Mouse (Mus musculus): Measurements from ENCODE around the gene Antxrl.

The Antxrl gene

GRCm38 (mm10) chr14:34052516-34052915, at the start of gene Antxrl:
Gene Antxrl, plus strand, starts transcription at chr14:34052707.
- Histone ChIP-seq H3K36me3 (ENCODE audit: control insufficient read depth, insufficient read depth, low read length, poor library complexity, severe bottlenecking) (no peaks in the 10 kb centered on the region), H3K27me3 (ENCODE audit: control insufficient read depth, insufficient read depth, low read length, poor library complexity, severe bottlenecking) (no peaks in the 10 kb centered on the region)
- DNase-seq (ENCODE audit: low read depth, low spot score): no peak

- Histone ChIP-seq H3K27me3 (ENCODE audit: control insufficient read depth, insufficient read depth, low read length, poor library complexity, severe bottlenecking) (no peaks in the 10 kb centered on the region), H3K36me3 (ENCODE audit: control insufficient read depth, insufficient read depth, low read length, poor library complexity, severe bottlenecking) (no peaks in the 10 kb centered on the region)
- no peak for DNase-seq (ENCODE audit: low read depth, low spot score)
Observed at GRCm38 (mm10) chr14:34015063-34015462, 37.4 kb upstream of the Antxrl start, which contains the start of gene Gm30083. Gene Gm30083, minus strand, starts transcription at chr14:34015182.

GRCm38 (mm10) chr14:34016381-34016780, 36.1 kb upstream of the Antxrl start, which contains the start of gene Gm5460:
Gene Gm5460, plus strand, starts transcription at chr14:34016758.
- Histone ChIP-seq H3K36me3 (ENCODE audit: control insufficient read depth, insufficient read depth, low read length, poor library complexity, severe bottlenecking) (no peaks in the 10 kb centered on the region), H3K27me3 (ENCODE audit: control insufficient read depth, insufficient read depth, low read length, poor library complexity, severe bottlenecking) (no peaks in the 10 kb centered on the region)
- no peak for DNase-seq (ENCODE audit: low read depth, low spot score)

GRCm38 (mm10) chr14:34016938-34017337, 35.6 kb upstream of the Antxrl start:
- H3K36me3 ChIP-seq (ENCODE audit: control insufficient read depth, insufficient read depth, low read length, poor library complexity, severe bottlenecking): no peaks in the 10 kb centered on the region
- DNase-seq (ENCODE audit: low read depth, low spot score): no peak
- no peaks in the 10 kb centered on the region for H3K27me3 ChIP-seq (ENCODE audit: control insufficient read depth, insufficient read depth, low read length, poor library complexity, severe bottlenecking)

- H3K27me3 ChIP-seq (ENCODE audit: control insufficient read depth, insufficient read depth, low read length, poor library complexity, severe bottlenecking): no peaks in the 10 kb centered on the region
- no peaks in the 10 kb centered on the region for H3K36me3 ChIP-seq (ENCODE audit: control insufficient read depth, insufficient read depth, low read length, poor library complexity, severe bottlenecking)
- no peak for DNase-seq (ENCODE audit: low read depth, low spot score)
Observed at GRCm38 (mm10) chr14:34026710-34027109, 25.8 kb upstream of the Antxrl start.

GRCm38 (mm10) chr14:34033841-34034610, 18.5 kb upstream of the Antxrl start:
- H3K27me3 ChIP-seq (ENCODE audit: control insufficient read depth, insufficient read depth, low read length, poor library complexity, severe bottlenecking): no peaks in the 10 kb centered on the region
- no peak for DNase-seq (ENCODE audit: low read depth, low spot score)

GRCm38 (mm10) chr14:34041241-34041640, 11.3 kb upstream of the Antxrl start:
- Histone ChIP-seq H3K27me3 (ENCODE audit: control insufficient read depth, insufficient read depth, low read length, poor library complexity, severe bottlenecking) (no peaks in the 10 kb centered on the region), H3K36me3 (ENCODE audit: control insufficient read depth, insufficient read depth, low read length, poor library complexity, severe bottlenecking) (no peaks in the 10 kb centered on the region)
- DNase-seq (ENCODE audit: low read depth, low spot score): no peak

More at GRCm38 (mm10) chr14:34033841-34034610, 18.5 kb upstream of the Antxrl start:
- no peaks in the 10 kb centered on the region for H3K36me3 ChIP-seq (ENCODE audit: control insufficient read depth, insufficient read depth, low read length, poor library complexity, severe bottlenecking)

- H3K36me3 ChIP-seq (ENCODE audit: control insufficient read depth, insufficient read depth, low read length, poor library complexity, severe bottlenecking): no peaks in the 10 kb centered on the region
- H3K27me3 ChIP-seq (ENCODE audit: control insufficient read depth, insufficient read depth, low read length, poor library complexity, severe bottlenecking): no peaks in the 10 kb centered on the region
- DNase-seq (ENCODE audit: low read depth, low spot score): no peak
Observed at GRCm38 (mm10) chr14:34043341-34043740, 9.2 kb upstream of the Antxrl start.

GRCm38 (mm10) chr14:34050101-34050779, 2.3 kb upstream of the Antxrl start:
- Histone ChIP-seq H3K36me3 (ENCODE audit: control insufficient read depth, insufficient read depth, low read length, poor library complexity, severe bottlenecking) (no peaks in the 10 kb centered on the region), H3K27me3 (ENCODE audit: control insufficient read depth, insufficient read depth, low read length, poor library complexity, severe bottlenecking) (no peaks in the 10 kb centered on the region)
- DNase-seq (ENCODE audit: low read depth, low spot score): no peak

- no peak for DNase-seq (ENCODE audit: low read depth, low spot score)
- Histone ChIP-seq H3K36me3 (ENCODE audit: control insufficient read depth, insufficient read depth, low read length, poor library complexity, severe bottlenecking) (no peaks in the 10 kb centered on the region), H3K27me3 (ENCODE audit: control insufficient read depth, insufficient read depth, low read length, poor library complexity, severe bottlenecking) (no peaks in the 10 kb centered on the region)
Observed at GRCm38 (mm10) chr14:34071665-34072064, 19.2 kb downstream of the Antxrl start.

GRCm38 (mm10) chr14:34075346-34075745, 22.8 kb downstream of the Antxrl start:
- H3K27me3 ChIP-seq (ENCODE audit: control insufficient read depth, insufficient read depth, low read length, poor library complexity, severe bottlenecking): no peaks in the 10 kb centered on the region
- no peak for DNase-seq (ENCODE audit: low read depth, low spot score)

GRCm38 (mm10) chr14:34077222-34077621, 24.7 kb downstream of the Antxrl start:
- Histone ChIP-seq H3K27me3 (ENCODE audit: control insufficient read depth, insufficient read depth, low read length, poor library complexity, severe bottlenecking) (no peaks in the 10 kb centered on the region), H3K36me3 (ENCODE audit: control insufficient read depth, insufficient read depth, low read length, poor library complexity, severe bottlenecking) (no peaks in the 10 kb centered on the region)
- no peak for DNase-seq (ENCODE audit: low read depth, low spot score)

More at GRCm38 (mm10) chr14:34075346-34075745, 22.8 kb downstream of the Antxrl start:
- no peaks in the 10 kb centered on the region for H3K36me3 ChIP-seq (ENCODE audit: control insufficient read depth, insufficient read depth, low read length, poor library complexity, severe bottlenecking)

GRCm38 (mm10) chr14:34078293-34078692, 25.8 kb downstream of the Antxrl start:
- DNase-seq (ENCODE audit: low read depth, low spot score): no peak
- Histone ChIP-seq H3K27me3 (ENCODE audit: control insufficient read depth, insufficient read depth, low read length, poor library complexity, severe bottlenecking) (no peaks in the 10 kb centered on the region), H3K36me3 (ENCODE audit: control insufficient read depth, insufficient read depth, low read length, poor library complexity, severe bottlenecking) (no peaks in the 10 kb centered on the region)

- peak; percentile 38 for DNase-seq (ENCODE audit: low read depth, low spot score)
- Histone ChIP-seq H3K27me3 (ENCODE audit: control insufficient read depth, insufficient read depth, low read length, poor library complexity, severe bottlenecking) (no peaks in the 10 kb centered on the region), H3K36me3 (ENCODE audit: control insufficient read depth, insufficient read depth, low read length, poor library complexity, severe bottlenecking) (no peaks in the 10 kb centered on the region)
Observed at GRCm38 (mm10) chr14:34080321-34080997, 28.0 kb downstream of the Antxrl start.

GRCm38 (mm10) chr14:34085731-34086130, 33.2 kb downstream of the Antxrl start, which contains the start of gene Anxa8:
Gene Anxa8, plus strand, starts transcription at chr14:34085981.
- no peak for DNase-seq (ENCODE audit: low read depth, low spot score)
- no peaks in the 10 kb centered on the region for H3K27me3 ChIP-seq (ENCODE audit: control insufficient read depth, insufficient read depth, low read length, poor library complexity, severe bottlenecking)
- H3K36me3 ChIP-seq (ENCODE audit: control insufficient read depth, insufficient read depth, low read length, poor library complexity, severe bottlenecking): no peaks in the 10 kb centered on the region

Data from splenic B cell, adult 2 months (primary cell).